19 mouse cellular contexts compared by ENCODE assay signal in genomic region chr6:112903796-112904195, GRCm38 (mm10). TPM values are rescaled to one million over a fixed set of nuclear protein-coding genes. Genes with fewer than 3 reads are reported as not detected.
A peak's percentile ranks its signal among the peaks of the same experiment; 100 is the strongest.
DNase-seq lines count a peak whose midpoint lies in the region; ATAC-seq and TF ChIP-seq lines count a peak whose summit lies in the region.
"Had no signal": no experiment of that assay in that cellular context is flagged by ENCODE, and none has a peak within 500 bp of the region (broad histone marks: within the 10 kb centered on the region; RNA-seq: fewer than 3 reads in every experiment).

No protein-coding gene starts in this region.

- peaks cover 51% of the 10 kb centered on the region for H3K4me1 ChIP-seq in forebrain, embryonic 16.5 days (replicated peaks; ENCODE audit: control insufficient read depth, insufficient read depth, low read length)
- peaks cover 40% of the 10 kb centered on the region for H3K4me1 ChIP-seq in hindbrain, postnatal 0 days (ENCODE audit: insufficient read depth, low read length)
- H3K4me1 ChIP-seq in neural tube, embryonic 12.5 days = peaks cover 54% of the 10 kb centered on the region

- WGBS in forebrain, embryonic 16.5 days = 88% methylated on average over 5 of the region's 5 CpGs
- 81% methylated on average over 5 of the region's 5 CpGs for WGBS in hindbrain, postnatal 0 days
- 89% methylated on average over 5 of the region's 5 CpGs for WGBS in neural tube, embryonic 12.5 days

- ATAC-seq in forebrain, embryonic 16.5 days = no peak
- no peak for ATAC-seq in hindbrain, postnatal 0 days
- 0 out of 2 replicates have a peak, but pooled peaks have one; percentile 13 for ATAC-seq in neural tube, embryonic 12.5 days (ENCODE audit: low FRiP score, low read depth)
- ATAC-seq in erythroblast, adult 5-6 weeks (replicated peaks; ENCODE audit: low FRiP score, poor library complexity, severe bottlenecking) = no peak
- ATAC-seq: activated CD4-positive, CD25-positive, alpha-beta regulatory T cell, adult 4 months; intestine, embryonic 16.5 days had no signal

- no peak overlapping the region for H3K4me2 ChIP-seq in forebrain, embryonic 16.5 days (ENCODE audit: low read length)
- no peak overlapping the region for H3K4me2 ChIP-seq in hindbrain, postnatal 0 days (ENCODE audit: low read depth, low read length)
- peak overlapping the region; percentile 42; the same call in 1 of the 2 replicates for H3K4me2 ChIP-seq in neural tube, embryonic 12.5 days (replicated peaks)
- H3K4me2 ChIP-seq: embryonic facial prominence, embryonic 12.5 days had no signal

- H3K4me3 ChIP-seq in layer of hippocampus, adult 2 months = no peak overlapping the region
- no peak overlapping the region for H3K4me3 ChIP-seq in forebrain, embryonic 16.5 days (replicated peaks; ENCODE audit: low read length)
- no peak overlapping the region for H3K4me3 ChIP-seq in hindbrain, postnatal 0 days (ENCODE audit: low read length)
- H3K4me3 ChIP-seq in neural tube, embryonic 12.5 days = no peak overlapping the region
- H3K4me3 ChIP-seq: embryonic facial prominence, embryonic 12.5 days; myocyte had no signal

- no peak for DNase-seq in layer of hippocampus, adult 2 months (ENCODE audit: low spot score in 2 of 2)
- DNase-seq in layer of hippocampus, adult 8-10 months (ENCODE audit: low spot score in 2 of 2) = no peak
- no peak for DNase-seq in hindbrain, postnatal 0 days (ENCODE audit: low spot score)
- DNase-seq in natural killer cell, adult 2 months (ENCODE audit: low spot score in 2 of 2) = no peak
- DNase-seq in lung, adult 18-20 months = no peak
- DNase-seq: adrenal gland, postnatal 36 days; cerebellum, postnatal 10 days; gastrocnemius, postnatal 10 days; liver had no signal

- no peaks in the 10 kb centered on the region for H3K27me3 ChIP-seq in forebrain, embryonic 16.5 days (replicated peaks; ENCODE audit: control insufficient read depth, insufficient read depth, low read length)
- H3K27me3 ChIP-seq in hindbrain, postnatal 0 days (ENCODE audit: insufficient read depth, low read length) = no peaks in the 10 kb centered on the region
- no peaks in the 10 kb centered on the region for H3K27me3 ChIP-seq in neural tube, embryonic 12.5 days (replicated peaks)
- H3K27me3 ChIP-seq: embryonic facial prominence, embryonic 12.5 days had no signal

- no peaks in the 10 kb centered on the region for H3K9me3 ChIP-seq in forebrain, embryonic 16.5 days (ENCODE audit: control insufficient read depth, low read length)
- no peaks in the 10 kb centered on the region for H3K9me3 ChIP-seq in hindbrain, postnatal 0 days (ENCODE audit: low read length)
- H3K9me3 ChIP-seq in neural tube, embryonic 12.5 days = no peaks in the 10 kb centered on the region
- H3K9me3 ChIP-seq: embryonic facial prominence, embryonic 12.5 days had no signal

- no peak for TF ChIP-seq CTCF in layer of hippocampus, adult 2 months (conservative IDR thresholded peaks at IDR 0.05)
- TF ChIP-seq CTCF in hindbrain, postnatal 0 days (IDR thresholded peaks at IDR 0.05; ENCODE audit: low read depth) = no peak

- H3K36me3 ChIP-seq in forebrain, embryonic 16.5 days (ENCODE audit: control insufficient read depth, insufficient read depth) = peaks cover 2% of the 10 kb centered on the region; the same call in 1 of the 2 replicates
- no peaks in the 10 kb centered on the region for H3K36me3 ChIP-seq in hindbrain, postnatal 0 days (ENCODE audit: insufficient read depth, low read length)
- no peaks in the 10 kb centered on the region for H3K36me3 ChIP-seq in neural tube, embryonic 12.5 days
- H3K36me3 ChIP-seq: embryonic facial prominence, embryonic 12.5 days had no signal

- H3K27ac ChIP-seq in layer of hippocampus, adult 2 months = peak overlapping the region; percentile 79; the same call in 1 of the 2 replicates
- peak overlapping the region; percentile 90 for H3K27ac ChIP-seq in forebrain, embryonic 16.5 days (ENCODE audit: low read length)
- peak overlapping the region; percentile 66; the same call in 1 of the 2 replicates for H3K27ac ChIP-seq in hindbrain, postnatal 0 days
- peak overlapping the region; percentile 86 for H3K27ac ChIP-seq in neural tube, embryonic 12.5 days
- H3K27ac ChIP-seq: kidney, postnatal 0 days; macrophage had no signal

- no peak overlapping the region for H3K9ac ChIP-seq in forebrain, embryonic 16.5 days (replicated peaks; ENCODE audit: low read depth, low read length)
- H3K9ac ChIP-seq in hindbrain, postnatal 0 days (replicated peaks; ENCODE audit: low read length) = no peak overlapping the region
- no peak overlapping the region for H3K9ac ChIP-seq in neural tube, embryonic 12.5 days
- H3K9ac ChIP-seq: embryonic facial prominence, embryonic 12.5 days; lung, embryonic 14.5 days had no signal

RNA-seq across cellular contexts. Expression of gene Srgap3, which starts 43.3 kb away (rescaled TPM):
- 100 to 1,000 TPM; 288 to 291 TPM for total RNA-seq in layer of hippocampus, adult 2 months (2021)
- 100 to 1,000 TPM; 230 to 304 (median 268) TPM for total RNA-seq in layer of hippocampus, adult 8-10 months (2022)
- polyA plus RNA-seq in forebrain, embryonic 16.5 days (2015; fragmentation: Nextera tagmentation; extraction: Ambion mirVana) = 32.2 and 37.2 TPM in 2 replicates
- total RNA-seq in hindbrain, postnatal 0 days (2014; rRNA removed) = 49.4 and 55.8 TPM in 2 replicates
- 20.6 and 23.7 TPM in 2 replicates for polyA plus RNA-seq in hindbrain, postnatal 0 days (2015; fragmentation: Nextera tagmentation; extraction: Ambion mirVana)
- polyA plus RNA-seq in neural tube, embryonic 12.5 days (2016; fragmentation: Nextera tagmentation; extraction: Ambion mirVana) = 37.0 and 39.3 TPM in 2 replicates
- total RNA-seq in erythroblast, adult 5-6 weeks (2015; ENCODE audit: low replicate concordance) = 0.63 TPM in 1 of 2 replicates, not detected in the other
- 0.09 and 0.14 TPM in 2 replicates for total RNA-seq in erythroblast, adult 5-6 weeks (2017; ENCODE audit: low replicate concordance)

Comparison
In these comparisons a context has a peak if more than half of its experiments do, and no peak if none do; other contexts are left out.
1. RNA of gene Srgap3, which starts 43.3 kb away (total RNA-seq): 230 to 304 TPM in layer of hippocampus, adult 8-10 months, 288 to 291 TPM in layer of hippocampus, adult 2 months and 49.4 to 55.8 TPM in hindbrain, postnatal 0 days; 0.09 to 0.63 TPM in erythroblast, adult 5-6 weeks; every median in the first group is over 10 times any median in the second.
2. Peak in every context shown above with its lines, with median percentiles within 50 percentile points of each other: H3K27ac ChIP-seq.